Mouse (Mus musculus): ENCODE measurements around the gene 1500009C09Rik.
A peak's percentile ranks its signal among the peaks of the same experiment; 100 is the strongest.

The 1500009C09Rik gene

GRCm38 (mm10) chr15:82251579-82251978 is 618 bp upstream of the 1500009C09Rik start:
- DNase-seq (ENCODE audit: low spot score): no peak

- no peak for DNase-seq (ENCODE audit: low spot score)
Measured at GRCm38 (mm10) chr15:82255248-82255647, 3.1 kb downstream of the 1500009C09Rik start.

GRCm38 (mm10) chr15:82255944-82256383 is 3.8 kb downstream of the 1500009C09Rik start:
- no peak for DNase-seq (ENCODE audit: low spot score)

- peak; percentile 58 for DNase-seq (ENCODE audit: low spot score)
Measured at GRCm38 (mm10) chr15:82259510-82259909, 7.3 kb downstream of the 1500009C09Rik start.

GRCm38 (mm10) chr15:82266356-82266755 is 14.2 kb downstream of the 1500009C09Rik start:
- peak; percentile 62 for DNase-seq (ENCODE audit: low spot score)

GRCm38 (mm10) chr15:82268185-82268584 is 16.0 kb downstream of the 1500009C09Rik start:
- no peak for DNase-seq (ENCODE audit: low spot score)

GRCm38 (mm10) chr15:82268783-82269182 is 16.6 kb downstream of the 1500009C09Rik start:
- DNase-seq (ENCODE audit: low spot score): no peak

- DNase-seq (ENCODE audit: low spot score): peak; percentile 58
Measured at GRCm38 (mm10) chr15:82271201-82271600, 19.0 kb downstream of the 1500009C09Rik start.

- DNase-seq (ENCODE audit: low spot score): no peak
Measured at GRCm38 (mm10) chr15:82272295-82272694, 20.1 kb downstream of the 1500009C09Rik start.

GRCm38 (mm10) chr15:82274593-82274926 is 22.4 kb downstream of the 1500009C09Rik start, which contains the start of gene Sept3:
TSS of gene Sept3 (plus strand) at chr15:82274893.
- no peak for DNase-seq (ENCODE audit: low spot score)

- no peak for DNase-seq (ENCODE audit: low spot score)
Measured at GRCm38 (mm10) chr15:82274927-82275901, 23.0 kb downstream of the 1500009C09Rik start.

- DNase-seq (ENCODE audit: low spot score): no peak
Measured at GRCm38 (mm10) chr15:82277591-82277990, 25.4 kb downstream of the 1500009C09Rik start.

- DNase-seq (ENCODE audit: low spot score): no peak
Measured at GRCm38 (mm10) chr15:82280638-82281037, 28.4 kb downstream of the 1500009C09Rik start.

- no peak for DNase-seq (ENCODE audit: low spot score)
Measured at GRCm38 (mm10) chr15:82286157-82286556, 34.0 kb downstream of the 1500009C09Rik start.

- no peak for DNase-seq (ENCODE audit: low spot score)
Measured at GRCm38 (mm10) chr15:82290252-82290651, 38.1 kb downstream of the 1500009C09Rik start.

GRCm38 (mm10) chr15:82292851-82293250 is 40.7 kb downstream of the 1500009C09Rik start:
- DNase-seq (ENCODE audit: low spot score): no peak

GRCm38 (mm10) chr15:82293271-82293711 is 41.1 kb downstream of the 1500009C09Rik start:
- DNase-seq (ENCODE audit: low spot score): no peak

- no peak for DNase-seq (ENCODE audit: low spot score)
Measured at GRCm38 (mm10) chr15:82294059-82294458, 41.9 kb downstream of the 1500009C09Rik start.

GRCm38 (mm10) chr15:82298764-82299561 is 46.8 kb downstream of the 1500009C09Rik start, which contains the start of gene Wbp2nl:
TSS of gene Wbp2nl (plus strand) at chr15:82298954.
- no peak for DNase-seq (ENCODE audit: low spot score)

GRCm38 (mm10) chr15:82307107-82307506 is 54.9 kb downstream of the 1500009C09Rik start:
- no peak for DNase-seq (ENCODE audit: low spot score)

- DNase-seq (ENCODE audit: low spot score): no peak
Measured at GRCm38 (mm10) chr15:82308416-82308815, 56.2 kb downstream of the 1500009C09Rik start.

Measured in ovary, postnatal 14 days (tissue).